In the genomic region with DNA sequence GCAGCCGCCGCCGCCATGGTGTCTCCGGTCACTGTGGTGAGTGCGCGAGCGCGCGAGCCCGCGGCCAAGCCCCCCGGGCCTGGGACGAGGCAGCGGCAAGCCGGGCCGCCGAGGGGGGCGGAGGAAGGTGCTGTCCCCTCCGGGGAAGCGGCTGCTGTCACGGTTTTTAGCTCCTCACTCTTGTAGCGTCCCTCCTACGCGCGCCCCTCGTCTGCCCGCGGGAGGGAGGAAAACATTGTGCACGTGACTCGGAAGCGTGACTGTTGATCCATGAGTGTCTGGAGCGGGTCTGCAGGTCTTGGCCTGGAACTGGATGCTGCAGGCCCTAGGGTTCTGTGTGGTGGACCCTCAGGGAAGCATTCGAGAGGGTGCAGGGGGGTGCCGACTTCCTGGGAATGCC, we compare ENCODE assay signal across 8 mouse cellular contexts. TPM values are rescaled to one million over a fixed set of nuclear protein-coding genes. Genes with fewer than 3 reads are reported as not detected.
DNase-seq lines count a peak whose midpoint lies in the region; ATAC-seq and TF ChIP-seq lines count a peak whose summit lies in the region.

No protein-coding gene starts in this region.

- no peaks in the 10 kb centered on the region for H3K27me3 ChIP-seq in cerebellum, adult 2 months (ENCODE audit: control insufficient read depth, insufficient read depth, low read length)
- peaks cover 84% of the 10 kb centered on the region for H3K27me3 ChIP-seq in G1E (ENCODE audit: insufficient read depth, low read length)
- peaks cover 11% of the 10 kb centered on the region for H3K27me3 ChIP-seq in forebrain, embryonic 10.5 days (ENCODE audit: poor library complexity, severe bottlenecking)
- no peaks in the 10 kb centered on the region for H3K27me3 ChIP-seq in stomach, embryonic 15.5 days (replicated peaks)

- no peak for ATAC-seq in G1E (ENCODE audit: extremely low read depth, insufficient number of reproducible peaks, low FRiP score, poor library complexity, severe bottlenecking)
- peak; percentile 8 to 9; a peak in 2 of 4 replicates for ATAC-seq in hematopoietic stem cell, adult 5-6 weeks (replicated peaks in 1 of 2; ENCODE audit: insufficient read depth in 1 of 2, low FRiP score in 2 of 2, low TSS enrichment in 1 of 2, low read depth in 1 of 2, poor library complexity in 2 of 2, severe bottlenecking in 2 of 2)
- peak; percentile 47; the same call in 1 of the 2 replicates for ATAC-seq in stomach, embryonic 15.5 days (ENCODE audit: insufficient read depth, low FRiP score, low read depth)

- H3K9ac ChIP-seq in stomach, embryonic 15.5 days = peak overlapping the region; percentile 51

- DNase-seq in cerebellum, adult 2 months = peak in 1 of 2 experiments; percentile 63
- DNase-seq in cerebellum, postnatal 4 days (ENCODE audit: low spot score in 2 of 2) = no peak
- no peak for DNase-seq in G1E (ENCODE audit: low spot score)
- DNase-seq in forebrain, embryonic 10.5 days (ENCODE audit: extremely low spot score, low spot score) = no peak
- peak; percentile 73 for DNase-seq in left cerebral cortex, adult 11 months (ENCODE audit: low spot score)
- DNase-seq in lung, postnatal 25 days (ENCODE audit: low spot score) = peak; percentile 57

- WGBS in cerebellum, adult 2 months = under 1% methylated on average over 33 of the region's 34 CpGs
- under 1% methylated on average over 34 of the region's 34 CpGs for WGBS in forebrain, embryonic 10.5 days
- under 1% methylated on average over 34 of the region's 34 CpGs for WGBS in stomach, embryonic 15.5 days

- H3K36me3 ChIP-seq in G1E (replicated peaks) = no peaks in the 10 kb centered on the region
- H3K36me3 ChIP-seq in forebrain, embryonic 10.5 days (replicated peaks) = peaks cover 10% of the 10 kb centered on the region
- no peaks in the 10 kb centered on the region for H3K36me3 ChIP-seq in stomach, embryonic 15.5 days

- H3K27ac ChIP-seq in cerebellum, adult 2 months (ENCODE audit: insufficient read depth, low read length) = peak overlapping the region; percentile 76
- peak overlapping the region; percentile 95 for H3K27ac ChIP-seq in forebrain, embryonic 10.5 days
- peak overlapping the region; percentile 94 for H3K27ac ChIP-seq in stomach, embryonic 15.5 days

- peak overlapping the region; percentile 77 for H3K4me2 ChIP-seq in stomach, embryonic 15.5 days

- H3K4me1 ChIP-seq in cerebellum, adult 2 months (ENCODE audit: control insufficient read depth, insufficient read depth, low read length) = peaks cover 17% of the 10 kb centered on the region
- H3K4me1 ChIP-seq in G1E (ENCODE audit: insufficient read depth, low read depth, low read length) = peaks cover 16% of the 10 kb centered on the region
- peaks cover 24% of the 10 kb centered on the region for H3K4me1 ChIP-seq in forebrain, embryonic 10.5 days
- peaks cover 21% of the 10 kb centered on the region; the same call in 1 of the 2 replicates for H3K4me1 ChIP-seq in stomach, embryonic 15.5 days

- peaks cover 4% of the 10 kb centered on the region; the same call in 1 of the 2 replicates for H3K9me3 ChIP-seq in G1E (replicated peaks)
- H3K9me3 ChIP-seq in forebrain, embryonic 10.5 days = no peaks in the 10 kb centered on the region
- no peaks in the 10 kb centered on the region for H3K9me3 ChIP-seq in stomach, embryonic 15.5 days

- peak overlapping the region; percentile 99 for H3K4me3 ChIP-seq in cerebellum, adult 2 months (replicated peaks; ENCODE audit: insufficient read depth, low read depth, low read length)
- peak overlapping the region; percentile 18; the same call in 1 of the 2 replicates for H3K4me3 ChIP-seq in G1E (ENCODE audit: low read depth, low read length)
- peak overlapping the region; percentile 91 for H3K4me3 ChIP-seq in forebrain, embryonic 10.5 days
- H3K4me3 ChIP-seq in stomach, embryonic 15.5 days (replicated peaks) = peak overlapping the region; percentile 79

- TF ChIP-seq CTCF in cerebellum, adult 2 months (IDR thresholded peaks at IDR 0.05; ENCODE audit: borderline replicate concordance, insufficient read depth, low read depth, low read length) = no peak
- no peak for TF ChIP-seq CTCF in G1E (IDR thresholded peaks at IDR 0.05; ENCODE audit: low read depth, low read length)

- no peak for TF ChIP-seq POLR2A in cerebellum, adult 2 months (IDR thresholded peaks at IDR 0.05; ENCODE audit: borderline replicate concordance, insufficient read depth, low read length)

RNA-seq across cellular contexts. Expression of gene Tmem86a, which starts 0.4 kb away (rescaled TPM):
- 18.1 and 19.0 TPM in 2 replicates for polyA plus RNA-seq in cerebellum, adult 2 months (2012; rRNA removed)
- total RNA-seq in G1E (2014; fragmentation: Nextera tagmentation) (7.1 TPM in 1 of 2 replicates, not detected in the other), G1E (2017) (not detected in 2 replicates)
- 0.04 and 0.05 TPM in 2 replicates for polyA plus RNA-seq in G1E (2012)
- polyA plus RNA-seq in forebrain, embryonic 10.5 days (2016; fragmentation: Nextera tagmentation; extraction: Ambion mirVana) = 9.8 and 10.5 TPM in 2 replicates
- total RNA-seq in hematopoietic stem cell, adult 5-6 weeks (2017) = 1.5 and 2.3 TPM in 2 replicates
- 29.8 and 33.5 TPM in 2 replicates for polyA plus RNA-seq in stomach, embryonic 15.5 days (2015; fragmentation: Nextera tagmentation; extraction: Ambion mirVana)

RNA-seq across cellular contexts. Expression of gene Spty2d1, which starts 42.6 kb away (rescaled TPM):
- 11.2 and 11.3 TPM in 2 replicates for polyA plus RNA-seq in cerebellum, adult 2 months (2012; rRNA removed)
- 36.4 and 41.9 TPM in 2 replicates for total RNA-seq in G1E (2014; fragmentation: Nextera tagmentation)
- total RNA-seq in G1E (2017) = 22.2 and 24.4 TPM in 2 replicates
- 6.0 and 6.7 TPM in 2 replicates for polyA plus RNA-seq in G1E (2012)
- 10.9 and 11.4 TPM in 2 replicates for polyA plus RNA-seq in forebrain, embryonic 10.5 days (2016; fragmentation: Nextera tagmentation; extraction: Ambion mirVana)
- 42.0 and 43.9 TPM in 2 replicates for total RNA-seq in hematopoietic stem cell, adult 5-6 weeks (2017)
- polyA plus RNA-seq in stomach, embryonic 15.5 days (2015; fragmentation: Nextera tagmentation; extraction: Ambion mirVana) = 19.3 and 19.7 TPM in 2 replicates

Comparison
In these comparisons a context has a peak if more than half of its experiments do, and no peak if none do; other contexts are left out.
1. DNase-seq: peak in left cerebral cortex, adult 11 months (single experiment) and lung, postnatal 25 days (single experiment); none in cerebellum, postnatal 4 days (0 of 2), G1E (single experiment) and forebrain, embryonic 10.5 days (single experiment).
2. H3K4me3 ChIP-seq: peak in every context shown above with its lines; median percentile 99 in cerebellum, adult 2 months; 91 in forebrain, embryonic 10.5 days; 79 in stomach, embryonic 15.5 days; 18 in G1E.
3. RNA of gene Tmem86a, which starts 0.4 kb away (polyA plus RNA-seq): 29.8 to 33.5 TPM in stomach, embryonic 15.5 days, 18.1 to 19.0 TPM in cerebellum, adult 2 months and 9.8 to 10.5 TPM in forebrain, embryonic 10.5 days; 0.04 to 0.05 TPM in G1E; every median in the first group is over 10 times any median in the second.
4. Peak in every context shown above with its lines, with median percentiles within 50 percentile points of each other: H3K27ac ChIP-seq.